Mouse (Mus musculus) G1E (cell line): ENCODE data around the gene Stim1.

Experiments
- CTCF ChIP-seq: IDR thresholded peaks from 2 replicates; pipeline ENCODE4 v1.5.1; 2012; ENCODE audit warnings: low read depth, low read length, inconsistent platforms, mixed read lengths
- GATA1 ChIP-seq: IDR thresholded peaks from 2 replicates; pipeline ENCODE4 v1.6.1; 2012; ENCODE audit warnings: borderline replicate concordance, low read length, inconsistent platforms, mixed read lengths
- POLR2AphosphoS5 ChIP-seq: IDR thresholded peaks from 2 replicates; pipeline ENCODE4 v1.6.1; 2012; ENCODE audit warnings: low read depth, low read length, inconsistent platforms; ENCODE audit not compliant: insufficient replicate concordance
- TAL1 ChIP-seq: conservative IDR thresholded peaks from 2 replicates; pipeline ENCODE4 v1.6.1; 2012; ENCODE audit warnings: low read depth, low read length, inconsistent platforms, mixed read lengths

- TF ChIP-seq CTCF (no peak), TAL1 (no peak), POLR2AphosphoS5 (no peak), GATA1 (no peak)
These were observed 174.8 kb downstream of the Stim1 start for GRCm38 (mm10) chr7:102442432-102442831.
